Mouse (Mus musculus): ENCODE results near the gene Mllt3. TPM values are rescaled to one million over a fixed set of nuclear protein-coding genes. Genes with fewer than 3 reads are reported as not detected.

Gene Mllt3
- polyA plus RNA-seq, 1 experiment = 5.1 TPM

DNA sequence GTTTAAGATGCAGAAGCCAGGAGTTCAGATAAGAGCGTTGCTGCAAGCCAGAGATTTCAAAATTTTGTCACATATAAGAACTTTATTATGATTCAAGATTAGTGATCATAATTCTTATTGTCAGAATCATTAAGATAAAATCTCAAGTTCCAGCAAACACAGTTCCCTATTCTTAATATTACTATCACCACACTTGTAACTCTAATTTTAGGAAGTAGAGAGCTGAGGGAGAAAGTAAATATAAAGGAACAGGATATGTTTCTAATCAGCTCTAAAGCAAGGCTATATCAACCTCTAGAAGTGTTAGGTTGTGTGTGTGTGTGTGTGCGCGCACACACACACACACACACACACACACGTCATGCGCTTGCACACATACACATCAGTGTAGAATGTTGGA, 170.0 kb downstream of the Mllt3 start:
- WGBS = 91% methylated on average over 5 of the region's 5 CpGs
- H3K27me3 ChIP-seq (ENCODE audit: control insufficient read depth, insufficient read depth, low read length) = no peaks in the 10 kb centered on the region
- H3K4me1 ChIP-seq (ENCODE audit: control insufficient read depth, insufficient read depth, insufficient read length, low read length) = peaks cover 3% of the 10 kb centered on the region; the same call in 1 of the 2 replicates
- H3K27ac ChIP-seq (ENCODE audit: insufficient read depth, low read depth, low read length) = no peak overlapping the region
- no peaks in the 10 kb centered on the region for H3K36me3 ChIP-seq (ENCODE audit: control insufficient read depth, insufficient read depth, low read length)
- no peak for TF ChIP-seq POLR2A (IDR thresholded peaks at IDR 0.05; ENCODE audit: low read depth, low read length)
- TF ChIP-seq CTCF (IDR thresholded peaks at IDR 0.05; ENCODE audit: extremely low read depth, insufficient read length, insufficient replicate concordance, low read depth, low read length) = no peak
- H3K4me3 ChIP-seq (ENCODE audit: low read depth, low read length) = no peak overlapping the region

DNA sequence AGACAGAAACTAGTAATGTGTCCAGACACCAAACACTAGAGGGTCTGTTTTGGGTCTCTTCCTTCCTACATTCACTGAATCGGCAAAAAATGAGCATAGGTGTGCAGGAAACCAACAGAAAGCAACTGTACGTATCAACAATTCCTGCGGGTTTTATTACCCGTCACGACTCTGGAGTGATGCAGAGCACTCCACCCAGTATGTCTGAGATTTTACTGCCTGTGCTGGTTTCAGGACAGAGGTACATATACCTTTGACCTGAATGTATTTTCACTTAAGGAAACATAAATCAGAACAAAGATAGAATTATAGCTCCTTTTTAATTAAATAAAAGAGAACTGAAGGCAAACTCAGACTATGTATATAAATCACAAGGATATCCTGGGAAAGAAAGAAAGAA, 172.4 kb downstream of the Mllt3 start:
- WGBS = 45% methylated on average over 5 of the region's 5 CpGs
- Histone ChIP-seq H3K4me3 (ENCODE audit: low read depth, low read length) (no peak overlapping the region), H3K27ac (ENCODE audit: insufficient read depth, low read depth, low read length) (0 out of 2 replicates have a peak overlapping the region, but pooled peaks have one; percentile 56)

DNA sequence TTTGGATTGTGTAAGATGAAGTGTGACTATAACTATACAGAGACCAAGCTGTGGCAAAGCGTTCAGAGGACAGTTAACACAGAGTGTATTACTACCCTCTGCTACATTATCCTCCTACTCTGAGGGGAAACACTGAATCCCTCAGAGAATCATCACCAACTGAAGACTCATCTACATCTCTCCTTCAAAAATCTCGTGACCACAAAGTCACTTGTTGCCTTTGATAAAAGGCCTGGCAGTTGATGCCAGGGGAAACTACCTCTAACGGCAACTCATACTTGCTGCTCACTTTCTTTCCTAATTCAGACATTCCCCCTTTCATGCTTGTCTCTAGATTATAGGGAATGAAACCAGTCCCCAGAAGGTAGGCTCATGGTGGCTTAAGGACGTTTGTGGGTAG, 174.0 kb downstream of the Mllt3 start:
- Histone ChIP-seq H3K27ac (ENCODE audit: insufficient read depth, low read depth, low read length) (no peak overlapping the region), H3K27me3 (ENCODE audit: control insufficient read depth, insufficient read depth, low read length) (no peaks in the 10 kb centered on the region), H3K4me3 (ENCODE audit: low read depth, low read length) (no peak overlapping the region), H3K36me3 (ENCODE audit: control insufficient read depth, insufficient read depth, low read length) (no peaks in the 10 kb centered on the region), H3K4me1 (ENCODE audit: control insufficient read depth, insufficient read depth, insufficient read length, low read length) (no peaks in the 10 kb centered on the region)
- 80% methylated on average over 4 of the region's 4 CpGs for WGBS
- TF ChIP-seq POLR2A (IDR thresholded peaks at IDR 0.05; ENCODE audit: low read depth, low read length) = no peak
- no peak for TF ChIP-seq CTCF (IDR thresholded peaks at IDR 0.05; ENCODE audit: extremely low read depth, insufficient read length, insufficient replicate concordance, low read depth, low read length)

More for the DNA sequence above, 172.4 kb downstream of the Mllt3 start:
- TF ChIP-seq CTCF (IDR thresholded peaks at IDR 0.05; ENCODE audit: extremely low read depth, insufficient read length, insufficient replicate concordance, low read depth, low read length) (no peak), POLR2A (IDR thresholded peaks at IDR 0.05; ENCODE audit: low read depth, low read length) (no peak)
- no peaks in the 10 kb centered on the region for H3K36me3 ChIP-seq (ENCODE audit: control insufficient read depth, insufficient read depth, low read length)
- H3K27me3 ChIP-seq (ENCODE audit: control insufficient read depth, insufficient read depth, low read length) = no peaks in the 10 kb centered on the region
- H3K4me1 ChIP-seq (ENCODE audit: control insufficient read depth, insufficient read depth, insufficient read length, low read length) = peaks cover 3% of the 10 kb centered on the region; the same call in 1 of the 2 replicates

DNA sequence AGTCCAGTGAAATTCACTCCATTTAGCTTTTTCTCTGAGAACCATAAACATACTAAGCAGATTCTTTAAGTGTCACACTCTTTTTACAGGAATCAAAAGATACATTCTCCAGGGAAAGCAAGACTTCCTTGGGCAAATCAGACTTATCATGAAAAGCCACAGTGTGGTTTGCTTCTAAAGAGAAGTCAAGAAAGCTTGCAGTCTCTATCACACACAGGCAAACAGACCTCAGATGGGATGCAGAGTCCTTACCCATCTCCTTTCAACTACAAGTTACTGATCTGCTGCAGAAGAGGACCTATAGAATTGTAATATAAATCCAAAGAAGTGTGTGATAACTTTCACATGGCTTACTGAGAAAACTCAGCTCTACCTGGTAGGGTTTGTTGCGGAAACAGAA, 175.2 kb downstream of the Mllt3 start:
- Histone ChIP-seq H3K27ac (ENCODE audit: insufficient read depth, low read depth, low read length) (no peak overlapping the region), H3K4me1 (ENCODE audit: control insufficient read depth, insufficient read depth, insufficient read length, low read length) (no peaks in the 10 kb centered on the region), H3K4me3 (ENCODE audit: low read depth, low read length) (no peak overlapping the region), H3K36me3 (ENCODE audit: control insufficient read depth, insufficient read depth, low read length) (no peaks in the 10 kb centered on the region), H3K27me3 (ENCODE audit: control insufficient read depth, insufficient read depth, low read length) (no peaks in the 10 kb centered on the region)
- TF ChIP-seq POLR2A (IDR thresholded peaks at IDR 0.05; ENCODE audit: low read depth, low read length) (no peak), CTCF (IDR thresholded peaks at IDR 0.05; ENCODE audit: extremely low read depth, insufficient read length, insufficient replicate concordance, low read depth, low read length) (no peak)
- 100% methylated on average over 1 of the region's 1 CpGs for WGBS

DNA sequence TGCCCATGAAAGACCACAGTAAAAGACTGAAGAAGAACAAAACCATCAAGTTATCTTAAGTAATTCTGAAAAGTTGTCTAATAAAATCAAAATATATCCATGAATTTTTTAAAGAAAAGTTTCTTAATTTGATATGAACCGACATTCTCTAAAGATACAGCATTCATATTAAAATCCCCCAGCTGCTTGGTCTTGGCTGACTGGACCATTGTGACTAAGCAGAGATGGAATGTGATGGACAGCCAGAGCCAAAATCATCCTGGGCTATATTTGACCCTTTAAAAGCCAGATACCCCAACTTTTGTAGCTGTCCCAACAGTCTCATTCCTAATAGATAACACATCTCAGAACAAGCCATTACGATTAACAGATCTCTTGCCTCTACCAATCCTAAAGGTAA, 180.7 kb downstream of the Mllt3 start:
- Histone ChIP-seq H3K36me3 (ENCODE audit: control insufficient read depth, insufficient read depth, low read length) (no peaks in the 10 kb centered on the region), H3K27ac (ENCODE audit: insufficient read depth, low read depth, low read length) (no peak overlapping the region), H3K27me3 (ENCODE audit: control insufficient read depth, insufficient read depth, low read length) (no peaks in the 10 kb centered on the region), H3K4me3 (ENCODE audit: low read depth, low read length) (no peak overlapping the region), H3K4me1 (ENCODE audit: control insufficient read depth, insufficient read depth, insufficient read length, low read length) (no peaks in the 10 kb centered on the region)
- no peak for TF ChIP-seq CTCF (IDR thresholded peaks at IDR 0.05; ENCODE audit: extremely low read depth, insufficient read length, insufficient replicate concordance, low read depth, low read length)
- no peak for TF ChIP-seq POLR2A (IDR thresholded peaks at IDR 0.05; ENCODE audit: low read depth, low read length)
- 89% methylated on average over 2 of the region's 2 CpGs for WGBS

DNA sequence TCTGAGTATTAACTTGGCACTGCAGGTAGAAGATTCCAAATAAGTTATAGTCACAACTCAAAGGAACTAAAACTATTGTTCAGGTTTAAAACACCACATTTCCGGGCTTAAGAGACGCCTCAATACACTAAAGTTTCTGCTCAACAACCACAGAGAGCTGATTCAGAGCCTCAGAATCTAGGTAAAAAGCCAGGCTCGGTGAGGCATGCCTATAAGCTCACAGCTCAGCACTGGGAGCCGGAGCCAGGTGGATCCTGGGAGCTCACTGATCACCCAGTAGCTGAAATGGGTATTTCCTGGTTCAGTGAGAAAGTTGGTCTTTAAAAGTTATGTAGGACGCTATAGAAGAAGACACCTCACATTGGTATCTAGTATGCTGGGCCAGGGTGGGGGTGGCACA, 183.1 kb downstream of the Mllt3 start:
- H3K4me3 ChIP-seq (ENCODE audit: low read depth, low read length) = no peak overlapping the region
- no peaks in the 10 kb centered on the region for H3K27me3 ChIP-seq (ENCODE audit: control insufficient read depth, insufficient read depth, low read length)
- H3K4me1 ChIP-seq (ENCODE audit: control insufficient read depth, insufficient read depth, insufficient read length, low read length) = no peaks in the 10 kb centered on the region
- no peaks in the 10 kb centered on the region for H3K36me3 ChIP-seq (ENCODE audit: control insufficient read depth, insufficient read depth, low read length)
- TF ChIP-seq CTCF (IDR thresholded peaks at IDR 0.05; ENCODE audit: extremely low read depth, insufficient read length, insufficient replicate concordance, low read depth, low read length) (no peak), POLR2A (IDR thresholded peaks at IDR 0.05; ENCODE audit: low read depth, low read length) (no peak)
- WGBS = 93% methylated on average over 5 of the region's 5 CpGs
- no peak overlapping the region for H3K27ac ChIP-seq (ENCODE audit: insufficient read depth, low read depth, low read length)

DNA sequence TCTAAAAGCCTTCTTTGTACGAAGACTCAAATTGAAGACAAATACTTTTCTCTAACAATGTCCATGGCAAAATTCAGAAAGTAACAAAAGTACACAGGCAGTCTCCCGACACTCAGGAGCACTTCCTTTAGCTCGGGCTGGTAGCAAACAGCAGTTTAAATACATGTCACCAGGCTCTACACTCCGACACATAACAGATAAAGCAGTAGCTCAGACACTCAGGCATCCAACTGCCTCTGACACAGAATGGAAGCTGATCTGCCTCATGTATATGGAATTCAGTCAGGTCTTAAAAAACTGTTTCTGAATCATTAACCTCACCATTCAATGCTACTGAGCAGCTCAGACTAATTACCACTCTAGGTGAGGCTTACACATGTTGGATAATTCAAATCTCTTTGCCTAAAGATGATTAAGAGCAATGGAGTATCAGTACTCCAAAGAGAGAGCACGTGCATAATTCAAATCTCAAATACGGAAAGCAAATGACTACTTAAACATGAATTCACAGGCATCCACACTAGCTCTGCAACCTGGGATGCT, 188.4 kb downstream of the Mllt3 start:
- no peak overlapping the region for H3K27ac ChIP-seq (ENCODE audit: insufficient read depth, low read depth, low read length)
- H3K27me3 ChIP-seq (ENCODE audit: control insufficient read depth, insufficient read depth, low read length) = no peaks in the 10 kb centered on the region
- peaks cover 2% of the 10 kb centered on the region; the same call in 1 of the 2 replicates for H3K4me1 ChIP-seq (ENCODE audit: control insufficient read depth, insufficient read depth, insufficient read length, low read length)
- no peak for TF ChIP-seq POLR2A (IDR thresholded peaks at IDR 0.05; ENCODE audit: low read depth, low read length)
- no peak for TF ChIP-seq CTCF (IDR thresholded peaks at IDR 0.05; ENCODE audit: extremely low read depth, insufficient read length, insufficient replicate concordance, low read depth, low read length)
- peaks cover 5% of the 10 kb centered on the region; the same call in 1 of the 2 replicates for H3K36me3 ChIP-seq (ENCODE audit: control insufficient read depth, insufficient read depth, low read length)
- WGBS = 85% methylated on average over 6 of the region's 6 CpGs
- H3K4me3 ChIP-seq (ENCODE audit: low read depth, low read length) = no peak overlapping the region
